11 mouse cellular contexts compared by ENCODE assay signal in the genomic region with DNA sequence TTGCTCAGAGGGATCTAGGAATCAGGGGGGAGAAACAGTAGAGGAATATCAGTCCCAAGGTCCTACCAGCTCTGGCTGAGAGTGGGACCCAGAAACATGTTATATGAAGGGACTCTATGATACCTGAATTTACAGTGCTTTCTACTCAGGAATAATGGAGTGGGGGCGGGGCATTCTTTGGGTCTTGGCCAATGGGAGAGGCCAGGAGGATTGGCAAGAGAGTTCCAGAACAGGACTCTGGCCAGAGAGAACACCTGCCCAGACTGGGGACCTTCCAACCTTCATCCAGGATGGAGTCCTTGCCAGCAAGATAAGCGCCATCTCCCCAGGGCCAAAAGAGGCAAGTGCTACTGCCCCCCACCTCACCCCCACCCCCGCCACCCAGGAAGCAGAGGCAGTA.
"Had no signal": no experiment of that assay in that cellular context is flagged by ENCODE, and none has a peak within 500 bp of the region (broad histone marks: within the 10 kb centered on the region; RNA-seq: fewer than 3 reads in every experiment).

No protein-coding gene starts in this region.

- DNase-seq: lung, embryonic 14.5 days; lung, postnatal 10 days; midbrain, embryonic 14.5 days; retina, postnatal 1 day; right cerebral cortex, adult 18-20 months; right cerebral cortex, postnatal 25 days; right cerebral cortex, postnatal 4 days; spleen, adult 18-20 months; thymus, adult 2 months; thymus, postnatal 25 days; thymus, postnatal 4 days had no signal
